In the genomic region with DNA sequence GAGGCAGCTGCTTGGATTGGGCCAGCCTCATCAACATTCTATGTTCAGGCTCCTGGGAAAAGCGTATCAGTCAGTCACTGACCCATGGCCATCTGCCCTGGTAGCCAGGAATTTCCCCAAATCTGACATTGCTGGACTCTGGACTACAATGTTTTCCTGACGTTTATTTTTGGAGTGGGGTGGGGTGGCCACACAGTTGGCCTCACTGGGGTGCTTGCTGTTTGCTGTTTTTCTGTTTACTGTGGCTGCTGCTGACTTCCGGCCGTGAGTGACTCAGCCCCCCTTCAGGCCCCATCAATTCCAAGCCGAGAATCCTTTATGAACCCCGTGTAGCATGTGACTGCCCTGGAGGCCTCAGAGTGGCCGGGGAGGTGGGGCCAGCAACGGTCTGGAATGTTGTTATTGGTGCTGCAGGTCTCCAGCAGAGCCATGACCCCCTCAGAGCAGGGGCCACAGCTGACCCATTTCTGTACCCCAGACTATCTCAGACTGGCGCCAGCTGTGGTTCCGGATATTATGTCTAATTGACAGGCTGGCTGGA, we compare ENCODE assay signal across 8 mouse cellular contexts. TPM values are rescaled to one million over a fixed set of nuclear protein-coding genes. Genes with fewer than 3 reads are reported as not detected.
A peak's percentile ranks its signal among the peaks of the same experiment; 100 is the strongest.
DNase-seq lines count a peak whose midpoint lies in the region; ATAC-seq and TF ChIP-seq lines count a peak whose summit lies in the region.

No protein-coding gene starts in this region.

- DNase-seq in neural tube, embryonic 10.5 days (ENCODE audit: extremely low spot score, low spot score) = peak; percentile 33
- peak; percentile 42 to 53 for DNase-seq in heart, adult 2 months
- DNase-seq in lung, postnatal 25 days (ENCODE audit: low spot score) = peak; percentile 19
- no peak for DNase-seq in layer of hippocampus, postnatal 10 days (ENCODE audit: low spot score in 2 of 2)
- DNase-seq in urinary bladder, postnatal 10 days (ENCODE audit: low spot score) = no peak

- TF ChIP-seq POLR2A in heart, adult 2 months (IDR thresholded peaks at IDR 0.05; ENCODE audit: insufficient read depth, low read depth, low read length) = no peak

- H3K4me2 ChIP-seq in neural tube, embryonic 15.5 days = no peak overlapping the region
- H3K4me2 ChIP-seq in kidney, embryonic 16.5 days (replicated peaks; ENCODE audit: low read depth, low read length) = peak overlapping the region; percentile 13; the same call in 1 of the 2 replicates

- peaks cover 30% of the 10 kb centered on the region for H3K4me1 ChIP-seq in neural tube, embryonic 15.5 days
- H3K4me1 ChIP-seq in heart, adult 2 months (ENCODE audit: control insufficient read depth, insufficient read depth, low read length) = peaks cover 4% of the 10 kb centered on the region
- peaks cover 36% of the 10 kb centered on the region for H3K4me1 ChIP-seq in kidney, embryonic 16.5 days (ENCODE audit: insufficient read depth, low read length)

- no peak overlapping the region for H3K9ac ChIP-seq in neural tube, embryonic 15.5 days (replicated peaks)
- no peak overlapping the region for H3K9ac ChIP-seq in heart, adult 2 months (ENCODE audit: low read depth, low read length)
- no peak overlapping the region for H3K9ac ChIP-seq in kidney, embryonic 16.5 days (replicated peaks; ENCODE audit: low read length)

- no peak overlapping the region for H3K4me3 ChIP-seq in neural tube, embryonic 15.5 days (replicated peaks)
- no peak overlapping the region for H3K4me3 ChIP-seq in heart, adult 2 months
- no peak overlapping the region; the same call in 1 of the 2 replicates for H3K4me3 ChIP-seq in kidney, embryonic 16.5 days (ENCODE audit: low read length)

- TF ChIP-seq EP300 in heart, adult 2 months (IDR thresholded peaks at IDR 0.05; ENCODE audit: insufficient read depth, low read depth, low read length) = no peak

- intact Hi-C loops in heart, adult 2 months (cut with DNase I) = loop anchor here (5.0 kb wide), 1 partner anchor 104 kb away; no protein-coding TSS in a partner anchor

- peaks cover 31% of the 10 kb centered on the region for H3K27me3 ChIP-seq in neural tube, embryonic 15.5 days (replicated peaks)
- H3K27me3 ChIP-seq in heart, adult 2 months (ENCODE audit: control insufficient read depth, insufficient read depth, low read length) = no peaks in the 10 kb centered on the region
- H3K27me3 ChIP-seq in kidney, embryonic 16.5 days (ENCODE audit: insufficient read depth, low read length) = no peaks in the 10 kb centered on the region

- no peaks in the 10 kb centered on the region for H3K36me3 ChIP-seq in neural tube, embryonic 15.5 days
- no peaks in the 10 kb centered on the region for H3K36me3 ChIP-seq in heart, adult 2 months (ENCODE audit: control insufficient read depth, insufficient read depth, low read length)
- no peaks in the 10 kb centered on the region for H3K36me3 ChIP-seq in kidney, embryonic 16.5 days (ENCODE audit: insufficient read depth, low read length)

- WGBS in neural tube, embryonic 15.5 days = 25% methylated on average over 10 of the region's 10 CpGs
- 21% methylated on average over 10 of the region's 10 CpGs for WGBS in heart, adult 2 months
- WGBS in kidney, embryonic 16.5 days = 14% methylated on average over 10 of the region's 10 CpGs

- H3K79me2 ChIP-seq in heart, adult 2 months (replicated peaks; ENCODE audit: control insufficient read depth, insufficient read depth, low read length) = no peaks in the 10 kb centered on the region

- no peak overlapping the region for H3K27ac ChIP-seq in neural tube, embryonic 15.5 days (replicated peaks)
- peak overlapping the region; percentile 27; the same call in 1 of the 2 replicates for H3K27ac ChIP-seq in heart, adult 2 months
- H3K27ac ChIP-seq in kidney, embryonic 16.5 days (ENCODE audit: low read length) = peak overlapping the region; percentile 91

- H3K9me3 ChIP-seq in neural tube, embryonic 15.5 days (replicated peaks) = no peaks in the 10 kb centered on the region
- no peaks in the 10 kb centered on the region for H3K9me3 ChIP-seq in kidney, embryonic 16.5 days (ENCODE audit: low read length)

- no peak for TF ChIP-seq CTCF in heart, adult 2 months (IDR thresholded peaks at IDR 0.05)

- ATAC-seq in neural tube, embryonic 15.5 days (ENCODE audit: low FRiP score) = no peak
- peak; percentile 84 for ATAC-seq in kidney, embryonic 16.5 days (ENCODE audit: low FRiP score, low TSS enrichment)
- no peak for ATAC-seq in activated CD4-positive, CD25-positive, alpha-beta regulatory T cell, adult 4 months

RNA-seq across cellular contexts. Expression of a gene that starts 2.5 kb away (rescaled TPM):
- 4.5 and 8.7 TPM in 2 replicates for polyA plus RNA-seq in neural tube, embryonic 15.5 days (2015; fragmentation: Nextera tagmentation; extraction: Ambion mirVana)
- total RNA-seq in heart, adult 2 months (2021) = 1 to 10 TPM; 5.3 to 5.5 TPM
- 8.5 and 9.2 TPM in 2 replicates for polyA plus RNA-seq in heart, adult 2 months (2012; rRNA removed)
- 46.3 and 57.9 TPM in 2 replicates for polyA plus RNA-seq in kidney, embryonic 16.5 days (2015; fragmentation: Nextera tagmentation; extraction: Ambion mirVana)
- total RNA-seq in layer of hippocampus, postnatal 10 days (2021) = 1 to 10 TPM; 2.2 to 2.3 TPM
- polyA plus RNA-seq in activated CD4-positive, CD25-positive, alpha-beta regulatory T cell, adult 4 months (2017; shearing (Covaris generic)) = 1 to 10 TPM; 1.9 to 3.2 TPM

RNA-seq across cellular contexts. Expression of a gene that starts 35.6 kb away (rescaled TPM):
- 8.8 TPM in 2 replicates for polyA plus RNA-seq in neural tube, embryonic 15.5 days (2015; fragmentation: Nextera tagmentation; extraction: Ambion mirVana)
- total RNA-seq in heart, adult 2 months (2021) = 10 to 100 TPM in 1 of 2 experiments, 1 to 10 TPM in 1; 6.9 to 13.2 TPM
- polyA plus RNA-seq in heart, adult 2 months (2012; rRNA removed) = 1.8 and 3.2 TPM in 2 replicates
- polyA plus RNA-seq in kidney, embryonic 16.5 days (2015; fragmentation: Nextera tagmentation; extraction: Ambion mirVana) = 2.8 and 3.8 TPM in 2 replicates
- total RNA-seq in layer of hippocampus, postnatal 10 days (2021) = 10 to 100 TPM; 21.4 to 21.5 TPM
- polyA plus RNA-seq in activated CD4-positive, CD25-positive, alpha-beta regulatory T cell, adult 4 months (2017; shearing (Covaris generic)) = under 1 TPM in 1 of 2 experiments, not detected in 1; 0.14 TPM

RNA-seq across cellular contexts. Expression of a gene that starts 43.6 kb away (rescaled TPM):
- 28.4 and 38.5 TPM in 2 replicates for polyA plus RNA-seq in neural tube, embryonic 15.5 days (2015; fragmentation: Nextera tagmentation; extraction: Ambion mirVana)
- 10 to 100 TPM; 36.4 to 38.6 TPM for total RNA-seq in heart, adult 2 months (2021)
- 49.7 and 82.9 TPM in 2 replicates for polyA plus RNA-seq in heart, adult 2 months (2012; rRNA removed)
- 47.5 and 56.2 TPM in 2 replicates for polyA plus RNA-seq in kidney, embryonic 16.5 days (2015; fragmentation: Nextera tagmentation; extraction: Ambion mirVana)
- 10 to 100 TPM; 70.1 to 71.5 TPM for total RNA-seq in layer of hippocampus, postnatal 10 days (2021)
- 10 to 100 TPM; 54.9 to 68.6 TPM for polyA plus RNA-seq in activated CD4-positive, CD25-positive, alpha-beta regulatory T cell, adult 4 months (2017; shearing (Covaris generic))

RNA-seq across cellular contexts. Expression of a gene that starts 56.7 kb away (rescaled TPM):
- 0.17 TPM in 1 of 2 replicates, not detected in the other for polyA plus RNA-seq in neural tube, embryonic 15.5 days (2015; fragmentation: Nextera tagmentation; extraction: Ambion mirVana)
- not detected for total RNA-seq in heart, adult 2 months (2021)
- polyA plus RNA-seq in heart, adult 2 months (2012; rRNA removed) = 0.29 and 0.70 TPM in 2 replicates
- 0.22 TPM in 1 of 2 replicates, not detected in the other for polyA plus RNA-seq in kidney, embryonic 16.5 days (2015; fragmentation: Nextera tagmentation; extraction: Ambion mirVana)
- total RNA-seq in layer of hippocampus, postnatal 10 days (2021) = not detected
- not detected for polyA plus RNA-seq in activated CD4-positive, CD25-positive, alpha-beta regulatory T cell, adult 4 months (2017; shearing (Covaris generic))

Comparison
In these comparisons a context has a peak if more than half of its experiments do, and no peak if none do; other contexts are left out.
1. DNase-seq: peak in neural tube, embryonic 10.5 days (single experiment), heart, adult 2 months (2 of 2) and lung, postnatal 25 days (single experiment); none in layer of hippocampus, postnatal 10 days (0 of 2) and urinary bladder, postnatal 10 days (single experiment).